Mouse (Mus musculus): ENCODE data around the gene Eqtn.

Gene Eqtn

DNA sequence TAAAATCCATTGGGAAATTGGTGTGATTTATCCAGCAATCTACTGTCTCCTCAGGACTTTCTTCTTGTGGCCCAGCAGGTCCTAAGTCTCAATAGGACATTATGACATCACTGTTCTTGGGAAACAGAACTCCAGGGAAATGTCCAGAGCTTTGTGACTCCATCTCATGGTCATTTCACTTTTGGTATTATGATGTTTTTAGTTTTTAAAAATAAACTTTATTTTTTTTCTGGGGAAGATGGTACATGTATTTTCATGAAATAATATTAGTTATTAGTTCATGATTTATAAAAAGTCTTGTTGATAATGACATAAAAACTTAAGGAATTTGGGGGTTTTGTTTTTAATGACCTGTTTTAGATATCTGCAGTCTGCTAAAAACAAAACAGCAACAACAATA lies at the start of gene Eqtn:
Gene Eqtn, minus strand, starts transcription at position 101 of the 400 bp plus-strand sequence.
- no peak for DNase-seq (ENCODE audit: low spot score)

- DNase-seq (ENCODE audit: low spot score), result no peak
These were observed 44.7 kb upstream of the Eqtn start for GRCm38 (mm10) chr4:94973321-94973720.

GRCm38 (mm10) chr4:94952773-94953172 lies 24.1 kb upstream of the Eqtn start:
- no peak for DNase-seq (ENCODE audit: low spot score)

- DNase-seq (ENCODE audit: low spot score), result no peak
These were observed 12.7 kb upstream of the Eqtn start for GRCm38 (mm10) chr4:94941221-94941855.

DNA sequence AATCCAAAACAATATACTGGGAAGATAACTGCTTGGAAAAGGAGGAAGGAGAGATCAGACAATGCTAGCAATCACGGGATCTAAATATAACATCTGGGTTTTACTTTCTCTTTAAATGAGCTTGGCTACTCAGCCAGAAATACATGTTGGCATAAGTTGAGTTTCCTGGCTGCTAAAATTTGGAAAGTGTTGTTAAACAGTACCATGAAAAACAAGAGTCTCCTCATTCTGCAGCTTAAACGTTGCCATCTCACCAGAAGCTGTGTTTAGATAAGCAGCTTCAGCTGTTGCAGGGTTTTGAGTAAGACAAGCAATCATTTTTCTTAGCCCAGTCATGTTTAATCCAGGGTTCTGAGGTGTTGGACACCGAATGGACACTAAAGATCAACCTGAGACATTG lies 26.9 kb downstream of the Eqtn start:
- DNase-seq (ENCODE audit: low spot score), result no peak

DNA sequence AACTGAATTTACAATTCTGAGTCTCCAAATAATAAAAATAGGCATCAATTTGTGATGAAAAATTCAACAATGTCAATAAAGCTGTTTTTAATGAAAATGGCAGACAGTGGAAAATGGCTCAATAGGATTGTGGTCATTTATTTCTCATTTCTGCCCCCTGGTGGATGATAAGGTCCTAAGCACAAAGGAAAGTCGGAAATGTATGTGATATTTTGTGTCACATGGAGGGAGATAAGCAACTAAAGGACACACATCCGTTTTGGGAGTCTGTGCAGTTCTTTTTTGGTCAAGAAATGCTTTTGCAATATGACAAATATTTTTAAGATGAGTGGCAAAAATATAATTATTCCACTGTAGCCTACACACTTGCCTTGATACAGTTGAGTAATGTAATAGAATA lies 27.9 kb downstream of the Eqtn start:
- peak; percentile 74 for DNase-seq (ENCODE audit: low spot score)
